Mouse (Mus musculus): ENCODE data around the gene H2-Eb1.

Gene H2-Eb1

GRCm38 (mm10) chr17:34316697-34317096 lies 11.0 kb downstream of the H2-Eb1 start:
- no peak for DNase-seq (ENCODE audit: low spot score)

- no peak for DNase-seq (ENCODE audit: low spot score)
Measured at GRCm38 (mm10) chr17:34317275-34317674, 11.6 kb downstream of the H2-Eb1 start.

DNA sequence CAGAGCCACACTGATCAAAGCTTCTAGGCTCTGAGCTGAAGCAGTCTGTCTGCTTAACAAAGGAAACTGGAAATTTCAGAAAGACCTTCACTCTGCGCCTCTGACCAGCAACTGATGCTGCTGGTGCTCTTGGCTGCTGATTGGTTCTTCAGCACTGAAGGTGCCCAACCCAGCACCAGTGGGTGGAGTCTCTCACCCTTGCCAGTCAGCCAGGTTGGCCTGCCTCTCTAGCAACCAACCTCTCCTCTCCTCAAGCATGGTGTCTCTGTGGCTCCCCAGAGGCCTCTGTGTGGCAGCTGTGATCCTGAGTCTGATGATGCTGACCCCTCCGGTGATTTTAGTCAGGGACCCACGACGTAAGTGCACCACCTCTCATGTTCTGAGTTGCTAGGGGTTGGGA lies 19.8 kb downstream of the H2-Eb1 start, which contains the start of gene H2-Eb2:
H2-Eb2 (plus strand) TSS at position 230 of the 400 bp plus-strand sequence.
- DNase-seq (ENCODE audit: low spot score): peak; percentile 33

- no peak for DNase-seq (ENCODE audit: low spot score)
Measured at GRCm38 (mm10) chr17:34326373-34326772, 20.7 kb downstream of the H2-Eb1 start.

- DNase-seq (ENCODE audit: low spot score): no peak
Measured at GRCm38 (mm10) chr17:34329807-34330206, 24.1 kb downstream of the H2-Eb1 start.

- DNase-seq (ENCODE audit: low spot score): no peak
Measured at GRCm38 (mm10) chr17:34331200-34331599, 25.5 kb downstream of the H2-Eb1 start.

- DNase-seq (ENCODE audit: low spot score): peak; percentile 43
Measured at GRCm38 (mm10) chr17:34340619-34341402, 35.1 kb downstream of the H2-Eb1 start.

- no peak for DNase-seq (ENCODE audit: low spot score)
Measured at GRCm38 (mm10) chr17:34344882-34345281, 39.2 kb downstream of the H2-Eb1 start.

DNA sequence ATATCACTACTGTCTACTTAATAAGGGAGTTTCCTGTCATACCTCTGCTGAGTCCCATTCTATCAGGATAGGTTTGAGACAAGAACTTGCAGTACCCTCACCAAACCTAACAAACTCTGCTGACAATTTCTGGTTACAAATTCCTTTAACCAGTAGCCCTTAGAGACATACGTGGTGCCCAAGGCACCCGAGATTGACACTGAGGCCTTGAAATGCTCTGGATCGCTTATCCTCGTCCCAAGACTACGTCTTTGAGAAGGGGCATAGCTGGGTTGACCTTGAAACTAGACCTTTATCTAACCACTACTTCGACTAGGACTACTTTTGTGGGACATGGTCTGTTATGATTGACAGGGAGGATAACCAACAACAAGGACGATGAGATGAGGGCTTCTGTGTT lies 39.8 kb downstream of the H2-Eb1 start:
- DNase-seq (ENCODE audit: low spot score): no peak

GRCm38 (mm10) chr17:34346041-34346440 lies 40.4 kb downstream of the H2-Eb1 start:
- DNase-seq (ENCODE audit: low spot score): peak; percentile 24

DNA sequence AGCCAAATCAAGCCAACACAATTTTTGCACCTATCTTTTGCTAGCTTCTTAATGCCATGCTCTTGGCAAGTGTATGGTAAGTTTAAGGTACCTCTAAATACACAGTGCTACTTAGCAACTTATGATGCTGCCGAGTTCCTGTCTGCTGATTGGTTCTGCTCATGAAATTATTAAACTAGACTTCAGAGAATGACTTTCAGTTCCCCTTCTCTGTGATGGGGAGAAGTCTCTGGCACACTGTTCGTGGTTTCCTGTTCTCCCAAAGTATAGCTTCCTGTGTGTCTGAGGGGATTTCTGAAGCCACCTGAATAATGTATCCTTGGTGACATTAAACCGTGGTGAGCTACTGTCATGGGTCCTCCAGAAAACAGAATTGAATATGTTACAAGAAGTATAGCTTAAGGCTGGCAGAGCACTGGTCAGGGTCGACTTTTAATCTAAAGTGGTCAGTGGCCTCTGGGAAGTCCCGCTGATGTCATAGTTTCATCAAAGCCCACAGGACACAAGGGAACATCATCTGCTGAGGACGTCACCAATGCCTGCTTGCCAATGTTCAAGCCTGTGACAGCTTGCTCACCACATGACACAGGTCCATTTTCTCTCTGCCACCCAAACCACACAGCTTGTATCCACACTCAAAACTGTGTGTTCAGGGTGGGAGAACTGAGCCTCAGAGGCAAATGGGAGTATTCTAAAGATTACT lies 42.1 kb downstream of the H2-Eb1 start:
- DNase-seq (ENCODE audit: low spot score): peak; percentile 88

DNA sequence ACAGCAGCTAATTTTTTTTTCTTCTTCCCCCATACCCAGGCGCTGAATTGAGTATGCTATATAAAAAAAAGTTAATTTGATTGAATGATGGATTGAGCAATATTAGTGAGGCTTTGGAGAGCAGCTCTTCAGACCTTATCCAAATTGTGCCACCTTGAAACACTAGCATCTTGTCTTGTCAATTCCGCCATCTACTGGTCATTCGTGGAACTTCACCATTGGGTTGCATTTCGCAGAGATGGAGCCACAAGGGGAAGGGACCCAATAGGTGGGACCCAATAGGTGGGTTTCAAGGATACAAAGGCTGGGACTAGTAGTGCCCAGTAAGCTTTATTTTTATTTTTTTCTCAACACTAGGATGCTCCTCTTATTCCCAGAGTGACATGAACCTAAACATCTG lies 43.8 kb downstream of the H2-Eb1 start:
- peak; percentile 79 for DNase-seq (ENCODE audit: low spot score)

DNA sequence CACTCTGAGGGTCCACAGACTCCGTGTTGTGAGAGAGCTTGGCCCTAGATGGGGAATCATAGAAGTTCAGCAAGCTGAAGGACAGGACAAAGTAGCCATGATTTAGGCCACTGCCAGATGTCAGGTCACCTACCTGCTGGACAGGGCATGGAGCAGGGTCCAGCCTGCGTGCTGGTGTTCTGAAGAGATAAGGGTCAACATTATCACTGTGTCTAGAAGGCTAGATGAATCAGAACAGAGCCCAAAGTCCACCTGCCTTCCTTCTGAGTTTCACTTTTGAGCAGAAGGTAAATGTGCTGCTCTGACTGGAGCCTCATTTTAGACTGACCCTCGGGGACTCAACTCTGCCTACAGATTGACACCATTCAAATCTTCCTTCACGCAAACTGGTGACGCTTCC lies 48.9 kb downstream of the H2-Eb1 start, which contains the start of gene Btnl2:
Btnl2 (plus strand) TSS at position 284 of the 400 bp plus-strand sequence.
- no peak for DNase-seq (ENCODE audit: low spot score)

- DNase-seq (ENCODE audit: low spot score): peak; percentile 32
Measured at GRCm38 (mm10) chr17:34354940-34355339, 49.3 kb downstream of the H2-Eb1 start.

DNA sequence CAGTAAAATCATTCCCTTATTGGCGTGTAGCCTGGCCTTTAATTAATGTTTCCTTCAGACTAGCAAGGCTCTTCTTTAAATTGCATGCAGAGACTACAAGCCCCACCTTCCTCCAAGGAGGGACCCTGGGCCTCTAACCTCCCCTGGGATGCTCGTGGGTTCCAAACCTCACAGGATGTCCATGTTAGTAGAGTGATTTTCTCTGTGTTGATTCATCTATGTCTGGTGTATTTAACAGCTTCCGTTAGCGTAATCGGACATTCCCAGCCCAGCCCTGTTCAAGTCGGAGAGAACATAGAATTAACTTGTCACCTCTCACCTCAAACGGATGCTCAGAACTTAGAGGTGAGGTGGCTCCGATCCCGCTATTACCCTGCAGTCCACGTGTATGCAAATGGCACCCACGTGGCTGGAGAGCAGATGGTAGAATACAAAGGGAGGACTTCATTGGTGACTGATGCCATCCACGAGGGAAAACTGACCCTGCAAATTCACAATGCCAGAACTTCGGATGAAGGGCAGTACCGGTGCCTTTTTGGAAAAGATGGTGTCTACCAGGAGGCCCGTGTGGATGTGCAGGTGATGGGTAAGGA lies 57.4 kb downstream of the H2-Eb1 start:
- DNase-seq (ENCODE audit: low spot score): no peak

DNA sequence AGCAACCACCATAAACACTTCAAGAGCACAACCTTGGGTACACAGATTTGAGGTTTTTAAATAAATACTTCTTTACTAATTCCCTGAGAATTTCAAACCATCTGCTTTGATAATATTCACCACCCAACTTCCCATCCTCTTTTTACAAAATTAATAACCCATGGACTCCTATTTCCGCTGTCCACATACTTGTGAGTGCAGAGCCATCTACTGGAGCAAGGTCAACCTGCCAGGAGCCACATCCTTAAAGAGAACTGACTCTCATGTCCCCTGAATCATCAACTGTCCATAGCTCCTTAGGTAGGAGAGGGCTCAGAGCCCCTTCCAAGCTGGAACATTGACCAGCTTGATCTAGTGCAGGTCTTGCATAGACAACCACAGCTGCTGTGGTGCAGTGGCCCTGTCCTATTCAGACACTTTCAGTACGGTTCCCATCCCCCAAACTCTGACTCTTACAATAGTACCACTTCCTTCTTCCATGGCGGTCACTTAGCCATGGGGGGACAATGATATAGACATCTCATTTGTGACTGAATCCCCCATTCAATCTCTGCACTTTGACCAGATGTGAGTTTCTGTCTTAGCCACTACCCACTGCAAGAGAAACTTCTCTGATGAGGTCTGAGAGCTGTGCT lies 58.1 kb downstream of the H2-Eb1 start:
- DNase-seq (ENCODE audit: low spot score): no peak

GRCm38 (mm10) chr17:34365031-34365430 lies 59.4 kb downstream of the H2-Eb1 start:
- no peak for DNase-seq (ENCODE audit: low spot score)

Data from lung, postnatal 25 days (tissue).